Mouse (Mus musculus) embryonic facial prominence, embryonic 14.5 days (tissue): ENCODE measurements at regions not wholly inside any gene's neighbourhood (a gene's known extent, or its start where the extent isn't known, plus 50 kb on each side); places are given as distances from the start of the nearest gene placed in this dataset.
A peak's percentile ranks its signal among the peaks of the same experiment; 100 is the strongest.

ENCODE experiments used
- ATAC-seq: fragments of 200-750 bp; cut with Nextera tagmentation; 2 replicates; pipeline ENCODE4 v1.8.0; 2017; ENCODE audit warnings: low read depth, moderate number of reproducible peaks, moderate TSS enrichment
- DNase-seq: peaks from one replicate; pipeline ENCODE4 v3.0.0-alpha.2; 2015; ENCODE audit warnings: low spot score
- H3K27ac ChIP-seq: fragments of 300-500 bp; sonication (generic); replicated peaks from 2 replicates; pipeline ENCODE4 v1.5.1; 2014; ENCODE audit warnings: low read depth, mild to moderate bottlenecking, low read length, moderate library complexity
- H3K27me3 ChIP-seq: fragments of 300-500 bp; sonication (generic); replicated peaks from 2 replicates; pipeline ENCODE4 v1.6.1; 2014; ENCODE audit warnings: low read length; ENCODE audit not compliant: control insufficient read depth, insufficient read depth
- H3K36me3 ChIP-seq: fragments of 300-500 bp; sonication (generic); 2 replicates; pipeline ENCODE4 v1.6.1; 2014; ENCODE audit warnings: low read length, mixed read lengths; ENCODE audit not compliant: control insufficient read depth, insufficient read depth
- H3K4me1 ChIP-seq: fragments of 300-500 bp; sonication (generic); 2 replicates; pipeline ENCODE4 v1.6.1; 2014; ENCODE audit warnings: antibody characterized with exemption, low read length; ENCODE audit not compliant: control insufficient read depth, insufficient read depth
- H3K4me2 ChIP-seq: fragments of 300-500 bp; sonication (generic); 2 replicates; pipeline ENCODE4 v1.6.1; 2014; ENCODE audit warnings: low read depth, mild to moderate bottlenecking, low read length, moderate library complexity, mixed read lengths
- H3K4me3 ChIP-seq: fragments of 300-500 bp; sonication (generic); 2 replicates; pipeline ENCODE4 v1.5.1; 2014; ENCODE audit warnings: low read depth, mild to moderate bottlenecking, low read length
- H3K9ac ChIP-seq: fragments of 300-500 bp; sonication (generic); 2 replicates; pipeline ENCODE4 v1.6.1; 2014; ENCODE audit warnings: low read depth, mild to moderate bottlenecking, low read length, moderate library complexity, mixed read lengths
- H3K9me3 ChIP-seq: fragments of 300-500 bp; sonication (generic); 2 replicates; pipeline ENCODE4 v1.6.1; 2016; ENCODE audit warnings: low read length; ENCODE audit not compliant: control insufficient read depth
- WGBS: fragments of 180-500 bp; shearing (Covaris S2); extraction: QIAGEN DNeasy Blood & Tissue Kit; methylation state at CpG from one replicate; pipeline ENCODE4 v1.1.7; 2014; 5-methylcytosine and 5-hydroxymethylcytosine counted together

DNA sequence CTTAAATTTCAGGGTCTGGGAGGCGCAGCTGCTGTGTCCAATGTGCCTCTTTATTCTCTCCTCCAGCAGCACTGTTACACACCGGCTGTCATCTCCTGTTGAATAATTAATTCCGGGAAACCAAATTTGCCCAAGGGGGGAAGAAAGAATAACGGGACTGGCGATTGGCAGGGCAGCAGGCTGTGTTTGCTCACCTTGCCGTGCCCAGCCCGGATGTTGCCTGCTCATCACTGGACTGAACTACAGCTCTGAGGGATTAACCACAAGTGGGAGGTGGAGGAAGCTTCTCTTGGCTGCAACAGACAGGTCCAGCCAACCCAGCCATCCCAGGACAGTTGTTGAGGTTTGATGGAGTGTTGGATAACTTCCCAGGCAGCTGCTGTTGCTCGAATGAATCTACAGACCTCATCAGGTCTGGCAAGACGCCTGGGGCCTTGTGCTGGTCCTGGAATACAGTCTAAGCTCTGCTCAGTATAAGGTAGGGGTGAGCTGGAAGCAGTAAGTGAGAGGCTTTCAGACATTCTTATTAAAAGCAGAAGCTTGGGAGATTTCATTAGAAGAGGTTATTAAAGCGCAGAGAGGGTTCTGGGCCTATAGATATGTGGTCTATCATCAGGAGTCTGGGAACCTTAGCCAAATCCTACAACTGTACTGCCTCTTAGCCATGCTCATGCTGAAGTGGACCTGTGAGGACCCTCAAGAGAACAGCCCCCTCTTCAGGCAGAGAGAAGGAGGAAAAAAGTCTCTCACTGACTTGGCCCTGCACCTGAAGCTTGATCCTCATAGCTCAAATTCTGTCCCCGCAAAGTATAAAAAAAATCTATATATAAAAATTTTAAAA, 291.8 kb downstream of the Il20rb start:
- DNase-seq: peak; percentile 93
- H3K4me1 ChIP-seq: no peaks in the 10 kb centered on the region
- WGBS: 50% methylated on average over 11 of the region's 11 CpGs
- no peak overlapping the region for H3K4me3 ChIP-seq
- H3K36me3 ChIP-seq: no peaks in the 10 kb centered on the region
- H3K27me3 ChIP-seq: no peaks in the 10 kb centered on the region
- no peak overlapping the region for H3K9ac ChIP-seq
- H3K9me3 ChIP-seq: no peaks in the 10 kb centered on the region
- H3K4me2 ChIP-seq: no peak overlapping the region
- peak; percentile 87 for ATAC-seq
- no peak overlapping the region for H3K27ac ChIP-seq

DNA sequence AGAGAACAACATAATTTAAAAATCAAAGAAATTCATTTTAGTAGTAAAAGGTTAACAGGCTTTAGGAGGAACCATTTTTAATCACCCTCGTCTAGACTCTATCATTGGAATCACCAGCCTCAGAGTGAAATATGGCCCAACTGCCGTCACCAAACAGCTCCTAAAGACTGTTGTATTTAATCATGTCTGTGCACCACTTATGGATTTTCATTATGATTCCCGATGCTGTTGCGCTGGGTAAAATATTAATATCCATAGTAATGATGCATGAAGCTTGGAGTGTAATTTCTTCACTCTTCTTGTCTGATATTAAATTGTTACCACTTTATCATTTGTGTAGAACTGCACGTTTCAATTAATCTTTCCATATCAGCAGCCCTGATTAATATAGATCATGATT, 292.4 kb downstream of the Il20rb start:
- WGBS: 79% methylated on average over 5 of the region's 5 CpGs
- H3K27me3 ChIP-seq: no peaks in the 10 kb centered on the region
- H3K4me1 ChIP-seq: no peaks in the 10 kb centered on the region
- DNase-seq: no peak
- H3K27ac ChIP-seq: no peak overlapping the region
- no peak for ATAC-seq
- H3K36me3 ChIP-seq: no peaks in the 10 kb centered on the region
- no peak overlapping the region for H3K4me2 ChIP-seq
- no peak overlapping the region for H3K4me3 ChIP-seq
- no peaks in the 10 kb centered on the region for H3K9me3 ChIP-seq
- no peak overlapping the region for H3K9ac ChIP-seq

DNA sequence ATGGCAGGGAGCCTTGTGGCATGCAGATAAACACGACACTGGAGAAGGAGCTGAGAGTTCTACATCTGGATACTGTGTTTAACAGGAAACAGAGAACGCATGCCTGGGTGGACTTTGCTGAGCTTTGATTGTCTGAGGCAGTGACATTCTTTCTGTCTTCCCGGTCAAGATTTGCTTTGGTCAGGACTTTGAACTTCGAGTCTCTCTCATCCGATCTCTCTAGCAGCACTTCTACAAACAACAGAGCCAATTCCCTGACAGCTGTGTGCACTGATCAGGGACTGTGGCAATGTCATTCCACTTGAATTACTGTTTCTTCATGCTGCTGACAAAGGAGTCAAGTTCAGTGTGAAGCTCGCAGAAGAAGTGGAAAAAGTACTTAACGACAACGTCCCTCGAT, 302.5 kb downstream of the Il20rb start:
- no peak overlapping the region for H3K9ac ChIP-seq
- DNase-seq (peak; percentile 19), ATAC-seq (no peak)
- H3K27ac ChIP-seq: no peak overlapping the region
- no peaks in the 10 kb centered on the region for H3K4me1 ChIP-seq
- H3K9me3 ChIP-seq: no peaks in the 10 kb centered on the region
- no peaks in the 10 kb centered on the region for H3K27me3 ChIP-seq
- H3K4me2 ChIP-seq: no peak overlapping the region
- WGBS: 46% methylated on average over 9 of the region's 9 CpGs
- no peak overlapping the region for H3K4me3 ChIP-seq
- no peaks in the 10 kb centered on the region for H3K36me3 ChIP-seq

DNA sequence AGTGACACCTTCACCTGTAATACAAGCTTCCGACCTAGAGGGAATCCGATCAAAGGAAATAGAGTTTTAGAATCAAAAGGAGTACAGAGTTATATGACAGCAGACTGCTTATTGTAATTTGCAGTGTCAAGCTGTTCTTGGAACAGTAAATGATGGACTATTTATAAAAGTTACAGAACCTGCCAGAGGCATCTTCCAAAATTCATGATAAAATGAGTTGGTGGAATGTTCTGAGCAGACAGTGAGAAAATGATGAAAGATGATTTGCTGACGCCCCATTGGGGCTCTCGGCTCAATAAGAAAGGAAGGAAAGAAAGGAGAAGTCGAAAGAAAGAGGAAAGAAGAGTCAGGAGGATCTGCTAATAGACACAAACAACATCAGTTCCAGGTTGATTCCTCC, 300.3 kb upstream of the Sox14 start:
- no peak for DNase-seq
- Histone ChIP-seq H3K4me1 (no peaks in the 10 kb centered on the region), H3K27me3 (no peaks in the 10 kb centered on the region), H3K4me2 (no peak overlapping the region), H3K4me3 (no peak overlapping the region), H3K36me3 (no peaks in the 10 kb centered on the region), H3K27ac (no peak overlapping the region), H3K9ac (no peak overlapping the region), H3K9me3 (no peaks in the 10 kb centered on the region)
- 92% methylated on average over 5 of the region's 5 CpGs for WGBS
- ATAC-seq: no peak

DNA sequence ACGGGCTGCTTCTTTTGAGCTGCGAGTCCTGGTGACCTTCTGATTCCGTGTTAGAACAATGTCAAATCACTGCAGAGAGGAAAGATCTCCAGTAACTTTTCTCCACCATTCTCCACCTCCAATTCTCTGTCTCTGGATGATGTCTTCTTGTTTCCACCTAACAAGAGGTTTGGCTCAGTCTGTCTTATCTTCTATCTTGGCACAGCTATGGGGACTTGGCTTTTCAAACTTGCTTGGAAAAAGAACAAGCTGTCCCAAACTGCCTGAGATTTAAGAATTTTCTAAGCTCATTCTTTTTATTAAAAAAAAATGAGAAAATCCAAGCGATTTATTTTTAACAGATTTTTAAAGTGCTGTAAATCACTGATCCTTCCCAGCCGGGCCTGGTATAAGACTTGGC, 290.3 kb upstream of the Sox14 start:
- no peak overlapping the region for H3K9ac ChIP-seq
- no peak overlapping the region for H3K27ac ChIP-seq
- no peak for ATAC-seq
- H3K4me2 ChIP-seq: no peak overlapping the region
- no peak overlapping the region for H3K4me3 ChIP-seq
- 81% methylated on average over 5 of the region's 5 CpGs for WGBS
- DNase-seq: no peak
- H3K4me1 ChIP-seq: no peaks in the 10 kb centered on the region
- H3K27me3 ChIP-seq: no peaks in the 10 kb centered on the region
- no peaks in the 10 kb centered on the region for H3K9me3 ChIP-seq
- no peaks in the 10 kb centered on the region for H3K36me3 ChIP-seq

DNA sequence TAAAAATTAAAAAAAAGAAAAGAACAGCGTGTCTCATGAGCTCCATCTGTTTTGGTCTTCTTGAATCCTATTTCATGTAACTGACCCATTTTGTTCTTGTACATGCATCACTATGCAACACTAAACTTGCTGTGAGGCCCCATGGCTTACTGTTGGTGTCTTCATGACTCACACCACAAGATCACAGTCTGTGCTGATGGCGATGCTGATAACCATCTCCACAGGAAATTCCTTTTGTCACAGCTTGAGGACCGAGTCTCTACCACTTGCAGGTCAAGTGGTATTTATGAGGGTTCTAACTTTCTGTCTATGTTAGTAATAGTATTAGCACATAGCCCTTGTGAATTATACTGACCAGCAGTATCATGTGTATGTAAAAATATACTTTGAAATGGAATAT, 286.0 kb upstream of the Sox14 start:
- Histone ChIP-seq H3K27ac (no peak overlapping the region), H3K9ac (no peak overlapping the region), H3K4me2 (no peak overlapping the region), H3K4me1 (no peaks in the 10 kb centered on the region), H3K27me3 (no peaks in the 10 kb centered on the region), H3K9me3 (no peaks in the 10 kb centered on the region), H3K36me3 (no peaks in the 10 kb centered on the region), H3K4me3 (no peak overlapping the region)
- DNase-seq: no peak
- no peak for ATAC-seq
- WGBS: 71% methylated on average over 3 of the region's 3 CpGs
